Mouse (Mus musculus) retina, adult 2 months (tissue): ENCODE data around the gene Gm26938.
A peak's percentile ranks its signal among the peaks of the same experiment; 100 is the strongest.

Experiments
- DNase-seq: peaks from one replicate; pipeline ENCODE4 v3.0.0-alpha.2; 2012; ENCODE audit warnings: low read depth, low spot score

Gene Gm26938

DNA sequence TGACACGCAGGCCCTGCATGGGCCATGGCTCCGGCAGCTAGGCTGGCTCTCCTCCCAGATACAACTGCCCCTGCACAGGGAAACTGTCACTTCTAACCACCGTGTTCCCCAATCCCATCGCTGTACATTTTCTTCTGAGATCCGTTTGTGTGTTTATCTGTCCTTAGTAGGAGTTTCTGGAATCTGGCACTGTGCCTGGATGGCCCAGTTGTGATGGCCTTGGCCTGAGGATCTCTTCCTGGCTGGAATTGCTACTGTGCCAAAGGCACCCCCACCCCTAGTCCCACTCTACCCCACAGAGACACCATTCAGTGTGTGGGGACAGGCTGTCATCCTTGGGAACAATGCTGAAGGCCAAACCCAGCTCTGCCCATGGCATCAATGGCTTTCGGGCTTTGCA, 10.2 kb downstream of the Gm26938 start:
- no peak for DNase-seq

DNA sequence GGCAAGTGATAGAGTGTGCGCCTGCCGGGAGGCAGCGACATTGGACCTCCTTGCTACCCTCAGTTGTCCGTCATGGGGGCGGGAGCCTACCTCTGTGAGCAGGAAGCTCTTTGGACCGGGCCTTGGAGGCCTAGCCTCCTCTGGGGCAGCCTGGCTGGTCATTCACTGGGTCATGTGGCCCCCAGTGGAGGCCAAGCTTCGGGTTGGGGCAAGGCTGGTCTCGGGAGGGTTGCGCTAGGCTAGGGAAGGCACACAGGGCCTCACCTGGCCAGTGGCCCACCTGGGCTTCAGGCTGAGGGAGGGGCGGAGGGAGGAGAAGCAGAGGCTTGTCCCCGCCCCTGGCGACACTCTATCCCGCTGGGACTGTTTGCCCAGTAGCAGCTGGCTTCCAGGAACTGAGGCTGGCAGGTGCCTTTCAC, 12.2 kb downstream of the Gm26938 start:
- no peak for DNase-seq

DNA sequence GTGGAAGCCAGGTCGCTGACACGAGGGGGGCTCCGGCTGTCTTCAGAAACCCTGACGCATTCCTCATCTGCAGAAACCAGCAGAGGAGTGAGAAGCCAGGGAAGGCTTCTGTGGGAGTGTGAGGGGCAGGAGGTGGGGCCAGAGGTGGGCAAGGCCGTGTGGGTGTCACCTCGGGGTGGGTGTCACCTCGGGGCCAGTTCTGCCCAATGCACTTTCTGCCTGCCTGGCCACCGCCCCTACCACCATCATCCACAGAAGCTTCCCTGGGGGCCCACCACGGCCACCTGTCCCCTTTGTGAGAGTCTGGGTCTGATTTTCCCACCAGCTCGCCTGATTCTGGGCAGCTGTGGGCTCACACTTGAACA, 13.1 kb downstream of the Gm26938 start:
- no peak for DNase-seq

DNA sequence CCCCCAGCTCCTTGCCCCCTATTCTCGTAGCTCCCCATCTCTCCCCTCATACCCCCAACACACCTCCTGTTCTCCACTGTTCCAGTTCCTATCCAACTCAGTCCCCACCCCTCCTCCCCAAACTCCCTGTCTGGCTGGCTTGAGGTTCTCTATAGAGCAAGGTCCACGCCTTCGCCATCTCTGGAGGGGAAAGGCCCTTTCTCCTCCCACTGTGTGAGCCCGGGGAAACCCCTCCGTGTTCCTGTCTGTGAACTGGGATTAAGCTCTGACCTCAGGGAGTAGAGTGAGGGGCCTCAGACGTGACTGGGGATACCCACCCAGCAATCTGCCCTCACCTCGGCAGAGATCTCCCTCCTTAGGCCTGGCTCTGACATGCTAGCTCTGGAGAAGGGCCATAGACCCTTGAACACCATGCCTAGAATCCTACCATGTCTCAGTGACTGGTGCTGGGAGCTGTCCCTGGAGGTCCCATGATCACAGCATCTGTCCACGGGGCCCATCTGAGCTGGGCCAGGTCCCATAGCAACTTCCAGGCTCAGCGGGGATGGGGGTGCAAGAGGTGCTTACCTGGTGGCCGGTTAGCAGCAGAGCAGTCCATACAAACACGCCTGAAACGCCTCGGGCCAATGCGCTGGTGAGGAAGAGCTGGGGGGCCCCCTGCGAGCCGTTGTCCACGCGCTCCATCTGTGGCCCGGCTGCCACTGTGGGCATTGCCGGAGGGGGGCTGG, 13.6 kb downstream of the Gm26938 start:
- no peak for DNase-seq

DNA sequence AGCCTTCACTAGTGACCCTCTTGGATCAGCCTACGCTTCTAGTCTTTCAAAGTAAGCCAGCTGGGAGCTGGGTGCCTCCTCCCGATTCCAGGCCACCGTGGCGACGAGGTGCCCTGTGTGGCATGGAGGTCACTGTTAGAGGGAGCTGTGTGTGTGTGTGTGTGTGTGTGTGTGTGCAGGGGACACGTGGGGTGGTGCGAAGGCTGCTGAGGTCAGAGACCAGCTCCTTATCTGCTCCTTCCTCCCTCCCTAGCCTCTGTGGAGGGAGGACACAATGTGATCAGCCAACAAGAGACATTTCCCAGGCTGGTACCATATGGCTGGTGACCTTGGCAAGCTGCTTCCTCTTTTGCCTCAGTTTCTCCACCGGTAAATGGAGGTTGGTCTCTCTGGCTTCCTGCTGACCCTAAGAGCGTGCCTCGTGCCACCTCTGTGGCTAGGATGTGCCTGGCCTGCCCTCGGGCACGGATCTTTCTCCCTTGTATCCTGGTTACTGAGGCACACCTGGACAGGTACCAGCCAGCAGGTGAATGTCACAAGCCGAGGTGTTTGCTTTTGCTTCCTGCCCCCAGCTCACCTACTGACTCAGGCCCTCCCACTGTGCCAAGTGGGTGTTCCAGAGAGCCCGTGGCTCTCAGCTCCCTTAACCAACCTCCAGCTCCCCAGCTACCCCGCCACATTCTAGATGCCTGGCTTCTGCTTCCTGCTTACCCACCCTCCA, 14.4 kb downstream of the Gm26938 start:
- no peak for DNase-seq

DNA sequence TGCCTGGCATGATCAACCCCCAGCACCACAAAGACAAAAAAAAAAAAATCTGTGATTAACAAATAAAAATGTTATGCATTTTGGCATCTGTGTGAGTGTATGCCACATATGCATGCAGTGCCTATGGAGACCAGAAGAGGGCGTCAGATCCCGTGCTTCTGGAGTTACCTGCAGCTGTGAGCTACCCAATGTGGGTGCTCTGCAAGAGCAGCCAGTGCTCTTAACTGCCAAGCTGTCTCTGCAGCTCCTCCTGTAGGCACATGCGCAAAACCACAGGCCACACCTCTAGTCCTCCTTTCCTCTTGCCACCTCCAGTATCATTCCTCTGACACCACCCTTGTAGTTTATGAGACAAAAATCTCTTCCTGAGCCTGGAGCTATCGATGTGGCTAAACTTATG, 16.8 kb downstream of the Gm26938 start:
- DNase-seq, result no peak

DNA sequence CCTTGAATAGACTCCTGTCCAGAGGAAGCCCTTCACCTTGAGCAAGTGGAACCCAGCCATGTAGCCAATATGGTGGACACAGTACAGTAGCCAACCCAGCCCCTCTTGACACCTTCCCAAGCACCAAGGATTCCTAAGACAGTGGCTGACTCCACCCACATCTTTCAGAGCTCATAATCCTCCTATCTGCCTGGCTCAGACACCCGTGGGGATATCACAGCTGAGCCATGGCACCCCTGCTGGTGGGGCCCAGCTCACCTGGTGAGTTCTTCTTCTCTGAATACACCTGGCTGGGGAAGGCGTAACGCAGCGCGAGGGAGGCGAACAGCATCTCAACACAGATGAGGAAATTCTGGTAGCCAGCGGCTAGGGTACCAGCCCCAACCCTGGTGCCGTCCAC, 20.3 kb downstream of the Gm26938 start:
- no peak for DNase-seq

DNA sequence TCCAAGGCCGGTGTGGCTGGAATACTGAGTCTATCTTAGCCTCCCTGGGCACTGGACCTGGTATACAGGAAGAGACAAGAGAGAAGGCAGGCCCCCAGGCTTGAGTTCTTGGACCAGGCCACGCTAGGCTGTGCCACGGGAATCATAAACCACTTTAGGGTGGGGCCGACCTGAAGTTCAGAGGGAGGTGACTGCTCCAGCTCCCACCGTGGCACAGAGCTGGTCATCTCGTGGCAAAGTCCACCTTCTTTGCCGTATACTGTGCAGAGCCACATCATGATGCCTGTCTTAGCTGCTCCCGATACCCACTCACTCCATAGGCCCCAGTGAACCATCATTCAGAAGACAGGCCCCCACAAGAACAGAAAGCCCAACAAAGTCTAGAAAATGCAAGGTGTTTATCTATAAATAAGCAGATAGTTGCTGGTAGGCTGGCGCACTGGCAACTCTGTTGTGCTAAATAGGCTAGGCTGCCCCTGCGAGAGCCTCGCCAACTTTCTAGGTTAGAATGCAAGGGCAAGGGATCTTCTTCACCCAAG, 21.6 kb downstream of the Gm26938 start:
- no peak for DNase-seq

DNA sequence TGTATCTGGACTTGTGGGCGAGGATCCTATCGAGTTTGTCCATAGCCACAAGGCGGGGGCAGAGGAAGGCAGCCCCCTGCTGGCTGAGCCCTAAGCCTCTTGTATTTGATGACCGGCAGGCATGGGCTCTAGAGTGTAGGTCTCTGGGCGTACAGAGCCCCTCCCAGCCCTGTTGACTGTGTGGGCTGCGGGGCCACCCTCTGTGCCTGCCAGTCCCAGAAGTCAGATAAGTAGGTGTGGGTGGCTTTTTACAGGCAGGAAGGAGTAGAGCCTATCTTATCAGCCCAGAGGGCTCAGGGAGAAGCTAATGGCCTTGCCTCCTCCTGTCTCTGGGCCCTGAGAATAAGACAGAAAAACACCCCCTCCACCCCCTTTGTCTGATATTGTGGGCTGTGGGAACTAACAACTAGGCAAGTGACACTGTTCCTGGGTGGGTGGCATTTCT, 22.1 kb downstream of the Gm26938 start:
- DNase-seq, result no peak

DNA sequence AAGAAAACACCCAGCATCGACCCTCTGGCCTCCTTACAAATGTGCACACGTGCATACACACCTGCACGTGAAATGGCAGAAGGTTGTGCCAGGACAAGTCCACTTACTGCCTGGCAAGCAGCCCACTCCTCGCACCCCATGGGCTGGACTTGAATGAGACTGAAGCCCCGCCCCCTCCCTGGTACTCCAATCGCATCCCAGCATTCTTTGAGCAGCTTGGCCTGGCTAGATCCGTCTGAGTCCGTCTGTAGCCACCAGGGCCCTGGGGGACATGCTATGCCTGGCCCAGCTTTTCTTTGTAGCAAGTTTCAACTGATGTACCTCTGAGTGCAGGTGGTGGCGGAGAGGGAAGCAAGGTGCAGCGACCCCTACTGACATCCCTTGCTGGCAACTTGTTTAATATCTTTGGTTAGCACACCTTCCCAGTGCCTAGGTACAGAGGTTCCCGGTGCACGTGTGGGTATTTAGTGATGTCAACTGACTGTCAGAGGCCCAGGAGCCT, 22.6 kb downstream of the Gm26938 start:
- no peak for DNase-seq

DNA sequence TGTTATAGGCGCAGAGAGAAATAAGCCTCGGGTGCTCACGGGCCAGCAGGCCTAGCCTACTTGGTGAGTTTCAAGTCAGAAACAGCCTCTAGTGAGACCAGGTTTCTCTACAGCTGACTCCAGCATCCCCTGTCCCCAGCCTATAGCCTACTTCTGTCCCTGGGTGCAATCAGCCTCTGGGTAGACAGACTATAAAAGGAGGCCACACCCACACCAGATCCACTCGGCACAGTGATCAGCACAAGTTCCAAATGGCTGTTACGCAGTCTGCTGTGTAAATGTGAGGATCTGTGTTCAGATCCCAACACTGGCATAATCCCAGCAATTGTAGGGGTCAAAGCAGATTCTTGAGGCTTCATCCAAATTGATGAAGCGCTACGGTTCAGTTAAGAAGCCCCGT, 23.0 kb downstream of the Gm26938 start:
- DNase-seq, result no peak

DNA sequence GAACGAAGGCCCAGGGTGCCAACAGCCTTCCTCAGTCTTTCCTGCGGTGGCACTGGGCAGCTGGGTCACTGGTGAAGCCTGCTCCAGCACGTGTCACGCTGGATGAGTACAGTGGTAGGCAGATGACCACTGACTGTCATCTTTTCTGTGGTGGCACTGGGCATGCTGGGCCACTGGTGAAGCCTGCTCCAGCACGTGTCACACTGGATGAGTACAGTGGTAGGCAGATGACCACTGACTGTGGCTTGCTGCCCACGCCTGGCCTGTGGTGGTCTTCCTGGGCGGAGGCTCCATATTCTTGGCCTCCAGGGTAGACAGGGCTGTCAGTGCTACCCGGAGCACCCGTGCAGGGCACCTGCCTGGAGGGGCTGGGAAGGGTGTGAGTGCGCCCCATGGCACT, 24.3 kb downstream of the Gm26938 start:
- DNase-seq, result no peak

DNA sequence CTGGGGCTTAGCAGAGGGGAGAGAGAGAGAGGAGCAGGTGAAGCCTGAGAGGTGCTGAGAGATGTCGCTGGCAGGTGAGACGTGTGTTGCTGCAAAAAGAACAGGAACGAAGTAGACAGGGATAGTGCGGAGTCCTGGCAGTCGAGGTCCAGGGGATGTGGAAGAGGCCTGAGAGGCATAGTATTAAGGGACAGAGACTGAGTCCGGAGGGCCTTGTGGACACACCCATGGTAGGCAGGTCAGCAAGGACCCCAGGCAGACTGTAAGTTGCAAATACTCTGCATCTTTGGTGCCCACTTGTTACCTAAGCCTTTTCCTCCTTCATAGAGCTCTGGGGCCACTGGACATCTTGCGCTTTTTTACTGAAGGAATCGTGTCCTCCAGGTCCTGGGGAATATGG, 25.0 kb downstream of the Gm26938 start:
- DNase-seq, result no peak

DNA sequence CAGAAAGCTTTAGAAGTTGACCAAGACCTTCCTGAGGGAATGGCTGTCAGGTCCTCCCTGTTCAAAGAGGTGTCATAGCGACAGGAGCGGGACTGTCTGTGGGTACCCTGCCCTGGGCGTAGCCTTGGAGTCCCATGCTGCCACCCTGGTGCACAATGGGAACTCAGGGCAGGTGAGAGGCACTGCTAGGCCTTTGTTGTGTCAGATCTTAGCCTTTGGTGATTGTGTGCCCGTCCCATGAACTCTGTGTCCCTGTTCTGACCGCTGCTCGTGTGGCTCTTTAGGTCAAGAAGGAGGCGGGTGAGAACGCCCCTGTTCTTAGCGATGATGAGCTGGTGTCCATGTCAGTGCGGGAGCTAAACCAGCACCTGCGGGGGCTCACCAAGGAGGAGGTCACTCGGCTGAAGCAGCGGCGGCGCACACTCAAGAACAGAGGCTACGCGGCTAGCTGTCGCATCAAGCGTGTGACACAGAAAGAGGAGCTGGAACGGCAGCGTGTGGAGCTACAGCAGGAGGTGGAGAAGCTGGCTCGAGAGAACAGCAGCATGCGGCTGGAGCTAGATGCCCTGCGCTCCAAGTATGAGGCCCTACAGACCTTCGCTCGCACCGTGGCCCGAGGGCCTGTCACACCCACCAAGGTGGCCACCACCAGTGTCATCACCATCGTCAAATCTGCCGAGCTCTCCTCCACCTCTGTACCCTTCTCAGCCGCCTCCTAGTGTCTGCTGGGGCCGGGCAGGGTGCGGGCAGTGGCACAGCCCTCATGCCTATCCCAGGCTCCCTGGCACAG, 26.2 kb downstream of the Gm26938 start:
- DNase-seq, result no peak

DNA sequence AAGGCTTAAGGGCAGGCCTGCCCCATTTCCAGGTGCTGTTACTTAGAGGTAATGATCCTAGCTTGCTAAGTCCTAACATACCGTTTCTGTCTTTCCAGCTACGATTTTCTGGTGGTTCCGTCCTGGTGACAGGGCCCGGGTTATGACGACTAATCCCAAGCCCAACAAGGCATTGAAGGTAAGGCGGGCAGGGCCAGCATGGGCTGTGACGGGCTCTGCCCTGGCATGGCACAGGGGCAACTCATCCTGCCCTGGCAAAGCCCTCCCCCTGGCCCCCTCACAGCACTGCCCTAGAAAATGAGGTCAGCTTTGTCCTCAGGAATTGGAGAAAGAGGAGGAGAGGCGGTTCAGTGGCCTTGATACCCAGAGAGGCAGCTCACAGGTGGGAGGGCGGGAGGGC, 27.2 kb downstream of the Gm26938 start:
- no peak for DNase-seq

DNA sequence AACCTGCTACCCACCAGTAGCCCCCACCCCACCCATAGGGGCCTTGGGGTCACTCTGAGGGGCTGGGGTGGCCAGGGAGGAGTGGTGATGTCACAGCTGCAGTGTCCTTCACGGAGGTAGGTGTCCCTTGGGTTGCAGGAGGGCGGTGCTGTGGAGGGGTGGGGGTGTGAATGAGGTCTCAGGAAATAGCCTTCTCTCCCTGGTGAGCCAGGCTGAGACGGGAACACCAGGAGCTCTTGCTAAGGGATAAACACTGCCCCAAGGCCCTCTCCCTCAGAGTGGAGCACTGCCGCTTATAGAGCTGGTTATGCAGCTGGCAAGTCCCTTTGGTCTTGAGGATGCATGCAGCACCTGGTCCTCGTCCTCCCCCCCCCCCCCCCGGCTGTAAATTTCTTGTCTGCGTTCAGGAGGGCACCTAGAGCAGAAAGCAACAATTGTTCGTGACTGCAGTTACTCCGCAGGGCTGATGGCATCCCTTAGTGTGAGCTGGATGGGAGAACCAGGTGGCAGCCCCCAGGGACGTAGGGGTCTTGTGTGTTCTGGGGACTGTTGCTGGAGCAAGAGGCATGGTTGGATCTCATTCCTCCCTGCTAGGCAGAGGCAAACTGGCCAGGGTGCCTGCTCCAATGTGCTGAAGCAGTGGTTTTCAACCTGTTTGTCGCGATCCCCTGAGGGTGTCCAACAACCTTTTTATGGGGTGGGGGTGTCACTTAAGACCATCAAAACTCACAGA, 27.9 kb downstream of the Gm26938 start:
- DNase-seq, result no peak

DNA sequence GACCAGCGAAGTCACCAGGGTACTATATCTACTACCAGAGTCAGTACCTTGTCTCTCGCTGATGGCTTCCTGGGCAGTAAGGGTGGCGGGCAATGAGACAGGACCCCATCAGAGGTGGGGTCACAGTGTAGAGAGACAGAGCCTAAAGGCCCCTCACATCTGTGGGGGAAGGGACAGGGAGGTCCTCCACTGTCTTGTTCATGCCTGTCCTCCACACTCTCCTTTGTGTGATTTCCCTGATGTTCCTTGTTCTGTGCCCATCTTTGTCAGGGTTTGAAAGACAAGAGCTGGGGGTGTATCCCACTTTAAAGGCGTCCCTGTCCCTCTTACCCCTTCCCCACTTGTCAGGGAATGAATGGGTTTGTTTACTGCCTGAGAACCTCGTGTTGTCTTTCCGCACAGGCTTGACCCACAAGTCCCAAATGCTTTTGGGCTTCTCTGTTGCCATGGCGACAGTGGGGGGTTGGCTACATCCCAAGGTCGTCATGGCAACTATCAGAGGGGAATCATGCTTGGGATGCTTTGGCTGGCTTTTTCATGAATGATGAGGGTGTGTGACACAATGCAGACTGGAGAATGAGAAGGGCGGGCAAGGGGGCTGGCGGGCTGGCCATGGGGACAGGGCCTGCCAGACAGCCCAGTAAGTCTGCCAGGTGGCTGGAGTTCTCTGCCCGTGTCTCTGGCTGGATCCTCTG, 28.6 kb downstream of the Gm26938 start:
- peak; percentile 50 for DNase-seq

DNA sequence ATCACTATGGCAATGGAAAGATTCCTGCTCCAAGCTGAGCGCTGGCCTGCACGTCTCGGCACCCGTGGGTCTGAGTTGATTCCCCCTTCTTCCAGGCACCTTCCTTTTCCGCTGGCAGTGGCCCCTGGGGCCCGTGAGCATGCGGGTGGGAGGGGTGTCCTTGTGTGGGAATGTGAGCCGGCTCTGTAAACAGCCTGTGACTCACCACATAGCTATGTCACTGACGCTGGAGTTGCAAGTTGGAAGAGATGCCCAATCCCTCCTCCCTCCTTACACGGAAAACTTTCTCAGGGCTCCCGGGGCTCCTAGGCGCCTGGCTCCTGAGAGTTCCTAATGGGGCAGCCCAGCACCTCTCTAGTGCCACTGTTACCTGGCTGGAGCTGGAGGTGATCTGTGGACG, 29.3 kb downstream of the Gm26938 start:
- DNase-seq, result no peak

DNA sequence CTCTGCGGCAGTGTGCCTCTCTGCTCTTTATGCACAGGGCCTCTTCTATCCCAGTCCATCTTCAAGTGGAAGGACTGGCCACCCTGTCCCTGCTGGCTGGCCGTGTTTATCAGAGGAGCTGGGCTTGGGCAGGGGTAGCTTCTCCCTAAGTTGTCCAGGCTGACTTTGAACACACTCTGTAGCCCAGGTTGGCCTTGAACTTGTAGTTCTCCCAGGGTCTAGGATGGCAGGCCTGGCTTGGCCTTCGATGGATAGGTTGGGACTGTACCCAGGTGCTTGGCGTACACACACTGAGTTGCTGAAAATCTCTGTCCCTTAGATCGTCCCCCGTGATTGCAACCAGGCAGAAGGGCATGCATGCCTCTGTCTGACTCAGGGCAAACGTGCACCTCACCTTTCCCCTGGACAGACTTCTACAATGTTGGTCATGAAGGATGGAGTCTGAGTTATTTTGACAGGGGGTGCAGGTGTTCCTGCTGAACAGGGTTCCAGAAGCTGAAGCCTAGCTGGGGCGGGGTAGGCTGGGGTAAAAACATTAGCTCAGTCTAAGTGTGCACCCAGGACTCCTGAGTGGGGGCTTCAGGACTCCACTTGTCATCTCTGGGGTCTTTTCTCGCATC, 30.1 kb downstream of the Gm26938 start:
- DNase-seq, result no peak

DNA sequence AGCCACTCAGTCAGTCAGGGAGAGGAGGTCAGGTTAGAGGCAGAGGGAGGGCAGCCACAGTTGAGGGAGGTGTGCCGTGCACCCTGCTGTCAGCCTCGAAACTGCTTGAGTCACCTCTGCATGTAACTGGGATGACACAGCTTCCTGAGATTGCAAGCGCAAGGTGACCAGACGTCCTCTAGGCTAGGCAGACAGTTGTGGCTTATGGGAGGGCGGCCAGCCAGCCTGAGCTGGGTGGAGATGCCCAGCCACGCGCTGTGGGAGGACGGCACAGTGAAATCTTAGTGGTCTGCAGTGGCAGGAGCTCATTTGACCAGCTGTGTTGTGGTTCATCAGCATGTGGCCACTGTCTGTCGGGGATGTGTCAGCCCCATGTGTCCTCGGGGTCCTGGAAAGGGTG, 31.3 kb downstream of the Gm26938 start:
- no peak for DNase-seq
